Mouse (Mus musculus) adrenal gland, postnatal 10 days (tissue): ENCODE data around the gene Gm11549. TPM values are rescaled to one million over a fixed set of nuclear protein-coding genes. Genes with fewer than 3 reads are reported as not detected.

ENCODE experiments used
- DNase-seq: peaks from one replicate; pipeline ENCODE4 v3.0.0; 2021; ENCODE audit warnings: mixed read lengths
- microRNA-seq: library from miRNA; unstranded; fragments of <30 nt; microRNA quantifications from one replicate; pipeline ENCODE4 v1.2.0, GENCODE M21; 2021
- total RNA-seq, 2 experiments: library from RNA; stranded (reverse); gene quantifications; 2 replicates each; pipeline ENCODE4 v1.2.3; 2021

Gene Gm11549
- total RNA-seq, 2 experiments from 2014 or later: 0.09 to 0.70 TPM

GRCm38 (mm10) chr3:36478776-36479175, 42.8 kb downstream of the Gm11549 start:
- DNase-seq: no peak

DNA sequence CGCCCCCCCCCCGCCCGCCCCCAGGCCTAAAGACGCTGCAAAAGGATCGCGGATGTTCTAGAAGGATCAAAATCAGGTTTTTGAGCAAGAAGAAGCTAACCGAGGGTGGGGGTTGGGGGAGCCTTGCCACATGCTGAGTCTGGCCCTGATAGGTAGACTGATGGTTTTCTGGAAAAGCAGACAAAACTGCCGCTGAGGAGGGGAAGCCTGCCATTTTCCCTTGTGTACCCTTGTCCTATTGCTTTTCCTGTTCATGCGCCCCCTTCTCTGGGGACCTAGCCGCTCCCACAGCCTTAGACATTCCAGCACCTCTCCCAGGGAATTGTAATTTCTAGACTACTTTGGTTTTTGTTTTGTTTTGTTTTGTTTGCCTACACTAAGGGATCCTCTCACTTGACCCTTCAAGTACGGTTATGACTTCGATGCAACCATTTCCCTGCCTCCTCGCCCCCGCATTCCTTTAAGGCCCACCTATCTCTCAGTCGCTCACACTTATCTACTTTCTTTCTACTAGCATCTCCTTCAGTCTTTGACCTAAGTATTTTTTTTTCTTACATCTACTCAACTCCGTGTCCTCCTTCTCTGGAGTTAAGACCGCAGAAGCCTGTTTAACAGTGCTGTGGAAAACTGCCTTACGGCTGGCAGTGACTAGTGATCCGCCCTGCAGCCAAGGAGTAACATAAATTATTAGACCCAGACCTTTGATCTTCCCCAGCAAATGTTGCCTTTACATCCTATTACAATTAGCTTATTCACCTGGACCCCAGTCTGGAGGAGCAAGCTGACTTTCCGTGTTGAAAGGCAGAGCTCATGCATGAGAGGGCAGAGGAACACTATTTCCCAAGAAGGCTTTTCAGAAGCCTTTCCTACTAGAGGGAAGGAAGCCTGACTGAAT, 45.1 kb downstream of the Gm11549 start:
- peak; percentile 50 for DNase-seq

- peak; percentile 99 for DNase-seq
Measured at GRCm38 (mm10) chr3:36475532-36476087, 46.0 kb downstream of the Gm11549 start, which contains the start of the genes Anxa5 and 1810062G17Rik. TSS of gene Anxa5 (minus strand) at chr3:36475894. TSS of gene 1810062G17Rik (plus strand) at chr3:36475937.

DNA sequence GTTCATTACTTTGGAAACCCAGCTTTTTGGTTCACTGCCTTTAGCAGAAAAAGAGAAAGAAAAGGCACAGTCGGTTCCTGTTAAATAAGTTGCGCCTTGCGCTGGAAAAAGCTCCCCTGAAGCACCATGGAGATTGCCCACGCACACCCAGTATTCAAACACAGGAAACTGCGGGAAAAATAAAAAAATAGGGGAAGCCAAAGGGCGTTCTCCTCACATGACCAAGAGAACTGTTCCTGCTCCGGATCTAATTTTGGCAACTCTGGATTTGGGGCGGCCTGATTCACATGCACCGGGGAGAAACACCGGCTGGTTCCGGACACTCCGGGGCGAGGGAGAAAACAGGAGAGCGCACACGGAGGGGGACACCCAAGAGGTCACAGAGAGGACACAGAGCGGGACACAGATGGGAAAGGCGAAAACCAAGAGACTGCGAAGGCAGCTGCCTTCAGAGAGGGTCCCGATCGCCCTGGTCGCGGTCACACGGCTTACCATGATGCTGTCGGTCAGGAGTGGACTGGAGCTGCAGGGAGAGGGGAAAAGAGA, 46.6 kb downstream of the Gm11549 start:
- peak; percentile 63 for DNase-seq

DNA sequence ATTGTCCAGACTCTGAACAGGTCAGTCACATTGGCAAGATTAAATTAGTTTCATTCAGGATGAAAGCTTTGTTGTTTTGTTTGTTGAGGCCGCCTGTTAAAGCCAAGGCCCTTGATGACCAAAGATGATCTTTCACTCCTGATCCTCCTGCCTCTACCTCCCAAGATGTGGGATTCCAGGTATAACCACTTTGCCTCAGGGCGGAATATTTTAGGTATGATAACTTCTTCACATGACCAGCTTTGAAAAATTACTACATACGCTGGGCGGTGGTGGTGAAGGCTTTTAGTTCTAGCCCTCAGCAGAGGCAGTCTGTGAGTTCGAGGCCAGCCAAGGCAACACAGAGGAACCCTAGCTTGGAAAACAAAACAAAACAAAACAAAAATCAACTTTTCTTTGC, 47.2 kb downstream of the Gm11549 start:
- no peak for DNase-seq

DNA sequence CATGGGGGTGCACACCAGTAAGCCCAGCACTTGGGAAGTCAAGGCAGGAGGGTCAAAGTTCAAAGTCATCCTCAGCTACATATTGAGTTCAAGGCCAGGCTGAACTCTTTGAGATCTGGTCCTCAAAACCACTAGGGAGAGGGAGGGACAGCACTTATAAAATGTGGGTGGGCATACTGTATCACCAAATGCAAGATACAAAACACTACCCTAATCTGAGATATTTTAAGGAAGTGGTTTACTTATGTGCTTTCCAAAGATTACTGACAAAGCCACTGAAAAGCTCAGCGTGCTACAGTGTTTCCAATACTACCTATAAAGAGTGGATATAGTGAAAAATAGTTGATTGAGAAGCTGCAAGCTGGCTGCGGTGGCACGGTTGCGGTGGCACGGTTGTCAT, 48.4 kb downstream of the Gm11549 start:
- no peak for DNase-seq

DNA sequence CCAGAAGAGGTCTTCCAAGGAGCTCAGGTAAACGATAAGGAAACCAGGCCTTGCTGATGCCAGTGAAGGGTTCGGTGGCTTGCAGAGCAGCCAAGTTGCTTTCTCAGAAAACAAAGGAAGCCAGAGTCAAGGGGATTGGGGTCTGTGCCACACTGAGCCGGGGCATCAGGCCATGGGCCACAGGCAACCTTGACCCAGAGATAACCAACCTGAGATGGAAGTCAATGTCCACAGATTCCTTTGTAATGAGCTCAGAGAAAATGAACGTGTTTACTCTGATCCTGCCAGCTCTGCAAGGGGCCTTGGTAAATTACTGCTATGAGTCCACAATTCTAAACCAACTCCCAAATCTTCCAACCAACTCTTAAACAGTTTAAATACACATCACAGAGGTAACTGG, 49.8 kb downstream of the Gm11549 start:
- peak; percentile 56 for DNase-seq

DNA sequence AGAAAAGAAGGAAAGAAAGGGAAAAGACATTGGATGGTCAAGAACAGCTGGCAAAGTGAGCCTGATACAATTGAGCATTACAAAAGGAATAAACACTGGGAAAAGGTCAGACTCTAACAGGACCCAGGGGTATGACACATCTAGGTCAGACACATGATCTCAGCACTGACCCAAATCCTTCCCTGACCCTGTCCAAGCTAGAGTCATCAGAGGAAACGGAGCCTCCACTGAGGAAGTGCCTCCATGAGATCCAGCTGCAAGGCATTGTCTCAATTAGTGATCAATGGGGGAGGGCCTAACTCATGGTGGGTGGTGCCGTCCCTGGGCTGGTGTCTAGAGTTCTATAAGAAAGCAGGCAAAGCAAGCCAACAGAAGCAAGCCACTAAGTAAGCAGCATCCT, 52.7 kb downstream of the Gm11549 start:
- peak; percentile 44 for DNase-seq

DNA sequence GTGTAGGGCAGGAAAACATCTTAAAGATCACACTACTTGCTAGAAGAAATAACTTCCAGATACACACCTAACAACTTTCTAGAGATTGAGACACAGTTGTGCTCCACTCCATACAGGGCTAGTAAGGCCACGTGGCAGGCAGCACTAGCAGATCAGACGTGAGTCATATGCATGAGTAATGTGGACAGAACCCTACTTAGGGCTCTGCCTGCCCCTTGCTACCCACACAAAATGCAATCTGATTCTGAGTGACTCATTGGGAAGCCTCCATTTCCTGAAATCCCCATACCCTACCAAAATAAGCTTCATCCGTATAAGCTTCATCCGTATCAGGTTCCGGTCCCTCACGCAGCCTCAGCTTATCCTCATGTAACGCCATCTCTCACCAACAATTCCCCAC, 54.0 kb downstream of the Gm11549 start:
- DNase-seq: peak; percentile 60

- DNase-seq: no peak
Measured at GRCm38 (mm10) chr3:36465538-36465937, 56.1 kb downstream of the Gm11549 start.

Small RNA genes within 50 kb of the gene (microRNA-seq; reads per million reads assigned to microRNA genes)
- gene Mir7009: not detected

Other genes starting within 250 kb of the Gm11549 start
- 100 to 1,000 TPM; 410 to 415 TPM for gene Anxa5, start 45.9 kb downstream of the Gm11549 start, total RNA-seq
- 1 to 10 TPM; 2.6 to 2.7 TPM for gene 1810062G17Rik, start 45.9 kb downstream of the Gm11549 start, total RNA-seq
- 10 to 100 TPM; 31.4 to 32.1 TPM for gene Exosc9, start 30.8 kb upstream of the Gm11549 start, total RNA-seq
- 10 to 100 TPM; 30.3 to 33.2 TPM for gene Ccna2, start 50.3 kb upstream of the Gm11549 start, total RNA-seq
- gene Bbs7, start 91.7 kb upstream of the Gm11549 start, total RNA-seq: 10 to 100 TPM in 1 of 2 experiments, 1 to 10 TPM in 1; 8.5 to 11.4 TPM
- 1 to 10 TPM; 3.1 to 4.7 TPM for gene Trpc3, start 168.4 kb upstream of the Gm11549 start, total RNA-seq